Mouse (Mus musculus) kidney, postnatal 0 days (tissue): ENCODE measurements around the gene Ifi27. TPM values are rescaled to one million over a fixed set of nuclear protein-coding genes. Genes with fewer than 3 reads are reported as not detected.

Experiments
- ATAC-seq: fragments of 200-750 bp; cut with Nextera tagmentation; replicated peaks from 2 replicates; pipeline ENCODE4 v1.8.0; 2017; ENCODE audit warnings: low read depth, moderate number of reproducible peaks, moderate TSS enrichment, moderate library complexity; ENCODE audit not compliant: low FRiP score
- DNase-seq: peaks from one replicate; pipeline ENCODE4 v3.0.0-alpha.2; 2016; ENCODE audit warnings: low spot score
- H3K27ac ChIP-seq: fragments of 300-500 bp; sonication (generic); 2 replicates; pipeline ENCODE4 v1.5.1; 2014; ENCODE audit warnings: mild to moderate bottlenecking
- H3K27me3 ChIP-seq: fragments of 300-500 bp; sonication (generic); 2 replicates; pipeline ENCODE4 v1.6.1; 2014; ENCODE audit warnings: low read length, mixed read lengths; ENCODE audit not compliant: insufficient read depth
- H3K36me3 ChIP-seq: fragments of 300-500 bp; sonication (generic); 2 replicates; pipeline ENCODE4 v1.6.1; 2014; ENCODE audit warnings: low read length, mixed read lengths; ENCODE audit not compliant: insufficient read depth
- H3K4me1 ChIP-seq: fragments of 300-500 bp; sonication (generic); replicated peaks from 2 replicates; pipeline ENCODE4 v1.6.1; 2014; ENCODE audit warnings: antibody characterized with exemption, low read length, mixed read lengths; ENCODE audit not compliant: insufficient read depth
- H3K4me2 ChIP-seq: fragments of 300-500 bp; sonication (generic); 2 replicates; pipeline ENCODE4 v1.6.1; 2014; ENCODE audit warnings: mild to moderate bottlenecking, low read length, moderate library complexity, mixed read lengths
- H3K4me3 ChIP-seq: fragments of 300-500 bp; sonication (generic); replicated peaks from 2 replicates; pipeline ENCODE4 v1.5.1; 2014; ENCODE audit warnings: low read depth, low read length
- H3K9ac ChIP-seq: fragments of 300-500 bp; sonication (generic); 2 replicates; pipeline ENCODE4 v1.6.1; 2014; ENCODE audit warnings: low read depth, low read length
- H3K9me3 ChIP-seq: fragments of 300-500 bp; sonication (generic); replicated peaks from 2 replicates; pipeline ENCODE4 v1.6.1; 2016; ENCODE audit warnings: low read length, inconsistent platforms, mixed read lengths
- CTCF ChIP-seq: IDR thresholded peaks from 2 replicates; pipeline ENCODE4 v1.5.1; 2016; ENCODE audit warnings: antibody characterized with exemption, low read depth, mild to moderate bottlenecking, moderate library complexity
- WGBS: fragments of 180-500 bp; shearing (Covaris S2); extraction: QIAGEN DNeasy Blood & Tissue Kit; methylation state at CpG from one replicate; pipeline ENCODE4 v1.1.7; 2014; 5-methylcytosine and 5-hydroxymethylcytosine counted together
- polyA plus RNA-seq: library from polyadenylated mRNA; unstranded; fragments of >200 nt; fragmentation: Nextera tagmentation; extraction: Ambion mirVana; gene quantifications from 2 replicates; pipeline ENCODE4 v1.2.1, GENCODE M21; 2015

Ifi27 gene
- 34.1 and 37.5 TPM in 2 replicates for polyA plus RNA-seq

- Histone ChIP-seq H3K4me1 (no peaks in the 10 kb centered on the region), H3K9ac (no peak within 1 kb of the TSS), H3K9me3 (no peaks in the 10 kb centered on the region), H3K4me3 (no peak within 1 kb of the TSS), H3K36me3 (0 out of 2 replicates have a peak, but pooled peaks cover 4% of the 10 kb centered on the region), H3K4me2 (peak within 1 kb of the TSS; percentile 36), H3K27ac (peak within 1 kb of the TSS; percentile 85), H3K27me3 (no peaks in the 10 kb centered on the region)
- WGBS, result 35% methylated on average over 8 of the region's 8 CpGs
- ATAC-seq (peak; percentile 96), DNase-seq (peak; percentile 97)
- TF ChIP-seq CTCF, result no peak
Measured at GRCm38 (mm10) chr12:103433986-103434731, at the start of gene Ifi27. TSS of gene Ifi27 (plus strand) at chr12:103434211.

- peak within 1 kb of the TSS; percentile 85 for H3K4me2 ChIP-seq
- TF ChIP-seq CTCF, result peak; percentile 7; the same call in 1 of the 2 replicates
- no peaks in the 10 kb centered on the region for H3K9me3 ChIP-seq
- WGBS, result under 1% methylated on average over 57 of the region's 58 CpGs
- ATAC-seq, result peak; percentile 98
- no peak within 1 kb of the TSS for H3K27ac ChIP-seq
- no peaks in the 10 kb centered on the region for H3K27me3 ChIP-seq
- peak; percentile 98 for DNase-seq
- peak within 1 kb of the TSS; percentile 74 for H3K9ac ChIP-seq
- peak within 1 kb of the TSS; percentile 66 for H3K4me3 ChIP-seq
- no peaks in the 10 kb centered on the region for H3K36me3 ChIP-seq
- 0 out of 2 replicates have a peak, but pooled peaks cover 5% of the 10 kb centered on the region for H3K4me1 ChIP-seq
Measured at GRCm38 (mm10) chr12:103388505-103389347, 45.3 kb upstream of the Ifi27 start, which contains the start of gene Otub2. TSS of gene Otub2 (plus strand) at chr12:103388682.

GRCm38 (mm10) chr12:103389348-103389727, 44.7 kb upstream of the Ifi27 start:
- 90% methylated on average over 2 of the region's 2 CpGs for WGBS
- no peak for TF ChIP-seq CTCF
- H3K9ac ChIP-seq, result peak overlapping the region; percentile 74; the same call in 1 of the 2 replicates
- no peak overlapping the region for H3K27ac ChIP-seq
- H3K4me3 ChIP-seq, result peak overlapping the region; percentile 66
- peak overlapping the region; percentile 85 for H3K4me2 ChIP-seq
- no peaks in the 10 kb centered on the region for H3K9me3 ChIP-seq
- no peaks in the 10 kb centered on the region for H3K27me3 ChIP-seq
- ATAC-seq, result no peak
- DNase-seq, result no peak
- H3K36me3 ChIP-seq, result no peaks in the 10 kb centered on the region
- 0 out of 2 replicates have a peak, but pooled peaks cover 5% of the 10 kb centered on the region for H3K4me1 ChIP-seq

GRCm38 (mm10) chr12:103389982-103390381, 44.0 kb upstream of the Ifi27 start:
- Histone ChIP-seq H3K4me3 (no peak overlapping the region), H3K27ac (no peak overlapping the region), H3K4me2 (no peak overlapping the region), H3K27me3 (no peaks in the 10 kb centered on the region), H3K4me1 (0 out of 2 replicates have a peak, but pooled peaks cover 5% of the 10 kb centered on the region), H3K9me3 (no peaks in the 10 kb centered on the region), H3K36me3 (no peaks in the 10 kb centered on the region), H3K9ac (no peak overlapping the region)
- ATAC-seq, result no peak
- no peak for DNase-seq
- 78% methylated on average over 4 of the region's 4 CpGs for WGBS
- TF ChIP-seq CTCF, result no peak

- ATAC-seq (no peak), DNase-seq (no peak)
- H3K27me3 ChIP-seq, result no peaks in the 10 kb centered on the region
- H3K4me1 ChIP-seq, result 0 out of 2 replicates have a peak, but pooled peaks cover 5% of the 10 kb centered on the region
- no peak overlapping the region for H3K27ac ChIP-seq
- TF ChIP-seq CTCF, result no peak
- no peaks in the 10 kb centered on the region for H3K36me3 ChIP-seq
- no peaks in the 10 kb centered on the region for H3K9me3 ChIP-seq
- 88% methylated on average over 7 of the region's 7 CpGs for WGBS
- H3K4me2 ChIP-seq, result no peak overlapping the region
- H3K4me3 ChIP-seq, result no peak overlapping the region
- H3K9ac ChIP-seq, result no peak overlapping the region
Measured at GRCm38 (mm10) chr12:103391098-103391497, 42.9 kb upstream of the Ifi27 start.

- Histone ChIP-seq H3K36me3 (no peaks in the 10 kb centered on the region), H3K27me3 (no peaks in the 10 kb centered on the region), H3K4me1 (0 out of 2 replicates have a peak, but pooled peaks cover 5% of the 10 kb centered on the region), H3K4me3 (no peak overlapping the region), H3K4me2 (no peak overlapping the region), H3K9ac (no peak overlapping the region), H3K9me3 (no peaks in the 10 kb centered on the region), H3K27ac (no peak overlapping the region)
- DNase-seq, result no peak
- WGBS, result 35% methylated on average over 6 of the region's 6 CpGs
- ATAC-seq, result no peak
- TF ChIP-seq CTCF, result no peak
Measured at GRCm38 (mm10) chr12:103393528-103393927, 40.5 kb upstream of the Ifi27 start.
